Mouse (Mus musculus) testis, adult 2 months (tissue): ENCODE measurements around the gene Fgg.

Experiments
- CTCF ChIP-seq: fragments of 200-500 bp; IDR thresholded peaks from 2 replicates; pipeline ENCODE4 v1.5.1; 2012; ENCODE audit warnings: low read depth, mild to moderate bottlenecking, inconsistent platforms, low read length, moderate library complexity; ENCODE audit not compliant: control insufficient read depth, insufficient read depth, insufficient replicate concordance
- POLR2A ChIP-seq: fragments of 200-500 bp; IDR thresholded peaks from 2 replicates; pipeline ENCODE4 v1.6.1; 2012; ENCODE audit warnings: low read depth, mild to moderate bottlenecking, inconsistent platforms, low read length, moderate library complexity; ENCODE audit not compliant: control insufficient read depth

GRCm38 (mm10) chr3:83050661-83051060, 43.1 kb downstream of the Fgg start:
- TF ChIP-seq CTCF (no peak), POLR2A (no peak)
